Mouse (Mus musculus) CH12.LX (cell line): ENCODE measurements around the gene Gm45623. TPM values are rescaled to one million over a fixed set of nuclear protein-coding genes. Genes with fewer than 3 reads are reported as not detected.

Experiments
- DNase-seq: peaks from one replicate; pipeline ENCODE4 v3.0.0-alpha.2; 2013; ENCODE audit errors: extremely low read depth
- H3K27ac ChIP-seq: 2 replicates; pipeline ENCODE4 v1.5.1; 2012; ENCODE audit warnings: low read depth, mild to moderate bottlenecking, control low read depth, moderate library complexity; ENCODE audit not compliant: insufficient read depth
- H3K27me3 ChIP-seq: replicated peaks from 2 replicates; pipeline ENCODE3; 2012; ENCODE audit warnings: inconsistent platforms
- H3K36me3 ChIP-seq, 2 experiments: replicated peaks in 1 of 2; 2 replicates each; pipeline versions ENCODE3 to v1.6.1; 2012; ENCODE audit warnings: inconsistent platforms in 1 of 2, low read length in 1 of 2, mild to moderate bottlenecking in 1 of 2, mixed read lengths in 1 of 2, moderate library complexity in 1 of 2; ENCODE audit not compliant: control insufficient read depth in 1 of 2, insufficient read depth in 1 of 2
- H3K4me1 ChIP-seq, 2 experiments: 2 replicates each; pipeline ENCODE4 v1.6.1; 2012; ENCODE audit warnings: inconsistent platforms in 1 of 2, moderate library complexity in 1 of 2; ENCODE audit not compliant: insufficient read depth in 2 of 2, control insufficient read depth in 1 of 2
- H3K4me2 ChIP-seq: 2 replicates; pipeline ENCODE4 v1.6.1; 2012; ENCODE audit warnings: low read depth, mild to moderate bottlenecking, control low read depth; ENCODE audit not compliant: poor library complexity, insufficient read depth, severe bottlenecking
- H3K4me3 ChIP-seq, 3 experiments: fragments of 150-350 bp in 1 of 3; sonication (generic) in 1 of 3; replicated peaks in 1 of 3; 2 replicates each; pipeline versions ENCODE3 to v1.5.1; 2011 to 2012; ENCODE audit warnings: low read depth in 2 of 3, low read length in 2 of 3, mild to moderate bottlenecking in 2 of 3, moderate library complexity in 2 of 3, control low read depth in 1 of 3, improper control_type of control experiment in 1 of 3, inconsistent platforms in 1 of 3, mixed read lengths in 1 of 3; ENCODE audit not compliant: poor library complexity in 1 of 3
- H3K79me2 ChIP-seq: replicated peaks from 2 replicates; pipeline ENCODE4 v1.6.1; 2012; ENCODE audit warnings: mild to moderate bottlenecking, moderate library complexity; ENCODE audit not compliant: control insufficient read depth, poor library complexity, insufficient read depth, severe bottlenecking; ENCODE audit errors: extremely low read depth
- H3K9ac ChIP-seq: 2 replicates; pipeline ENCODE4 v1.6.1; 2012; ENCODE audit warnings: low read depth, mild to moderate bottlenecking, control low read depth, moderate library complexity; ENCODE audit not compliant: insufficient read depth
- H3K9me3 ChIP-seq: replicated peaks from 2 replicates; pipeline ENCODE3; 2012; ENCODE audit warnings: low read length, inconsistent platforms, mixed read lengths
- BHLHE40 ChIP-seq: IDR thresholded peaks from 2 replicates; pipeline ENCODE4 v1.6.1; 2011; ENCODE audit warnings: mild to moderate bottlenecking, low read depth, low read length, improper control_type of control experiment
- CHD1 ChIP-seq: IDR thresholded peaks from 2 replicates; pipeline ENCODE4 v1.6.1; 2012; ENCODE audit warnings: low read depth, low read length, improper control_type of control experiment, inconsistent platforms
- CHD2 ChIP-seq: IDR thresholded peaks from 2 replicates; pipeline ENCODE4 v1.6.1; 2011; ENCODE audit warnings: low read length, improper control_type of control experiment
- CTCF ChIP-seq, 2 experiments: IDR thresholded peaks in 1 of 2; conservative IDR thresholded peaks in 1 of 2; 2 replicates each; pipeline ENCODE4 v1.5.1; 2011 to 2012; ENCODE audit warnings: low read depth in 2 of 2, low read length in 2 of 2, improper control_type of control experiment in 1 of 2, inconsistent platforms in 1 of 2, mild to moderate bottlenecking in 1 of 2, moderate library complexity in 1 of 2
- E2F4 ChIP-seq: IDR thresholded peaks from 2 replicates; pipeline ENCODE4 v1.6.1; 2011; ENCODE audit warnings: low read depth, low read length, improper control_type of control experiment; ENCODE audit not compliant: insufficient replicate concordance
- ETS1 ChIP-seq: conservative IDR thresholded peaks from 2 replicates; pipeline ENCODE4 v1.6.1; 2012; ENCODE audit warnings: low read depth, mild to moderate bottlenecking, inconsistent platforms, low read length, improper control_type of control experiment, moderate library complexity
- GABPA ChIP-seq: IDR thresholded peaks from 2 replicates; pipeline ENCODE4 v1.6.1; 2012; ENCODE audit warnings: low read depth, low read length, improper control_type of control experiment, inconsistent platforms; ENCODE audit not compliant: insufficient replicate concordance
- IRF4 ChIP-seq: IDR thresholded peaks from 2 replicates; pipeline ENCODE4 v1.6.1; 2014; ENCODE audit warnings: low read depth, mild to moderate bottlenecking, inconsistent platforms, low read length, improper control_type of control experiment
- MEF2A ChIP-seq: IDR thresholded peaks from 2 replicates; pipeline ENCODE4 v1.6.1; 2014; ENCODE audit warnings: low read depth, mild to moderate bottlenecking, inconsistent platforms, low read length, improper control_type of control experiment, borderline replicate concordance
- MXI1 ChIP-seq: IDR thresholded peaks from 2 replicates; pipeline ENCODE4 v1.6.1; 2011; ENCODE audit warnings: mild to moderate bottlenecking, low read depth, low read length, improper control_type of control experiment
- MYC ChIP-seq: IDR thresholded peaks from 2 replicates; pipeline ENCODE4 v1.6.1; 2011; ENCODE audit warnings: low read depth, mild to moderate bottlenecking, improper control_type of control experiment, low read length
- NELFE ChIP-seq: IDR thresholded peaks from 2 replicates; pipeline ENCODE4 v1.6.1; 2011; ENCODE audit warnings: low read depth, low read length, improper control_type of control experiment
- PAX5 ChIP-seq: IDR thresholded peaks from 2 replicates; pipeline ENCODE4 v1.6.1; 2012; ENCODE audit warnings: low read length, inconsistent platforms, mixed read lengths
- POLR2A ChIP-seq: IDR thresholded peaks from 2 replicates; pipeline ENCODE4 v1.6.1; 2011; ENCODE audit warnings: low read depth, mild to moderate bottlenecking, improper control_type of control experiment, low read length
- POLR2AphosphoS2 ChIP-seq: IDR thresholded peaks from 2 replicates; pipeline ENCODE4 v1.6.1; 2011; ENCODE audit warnings: low read depth, low read length, improper control_type of control experiment
- RAD21 ChIP-seq: IDR thresholded peaks from 2 replicates; pipeline ENCODE4 v1.6.1; 2011; ENCODE audit warnings: low read depth, mild to moderate bottlenecking, low read length, improper control_type of control experiment, moderate library complexity
- RCOR1 ChIP-seq: conservative IDR thresholded peaks from 2 replicates; pipeline ENCODE4 v1.6.1; 2012; ENCODE audit warnings: low read depth, mild to moderate bottlenecking, inconsistent platforms, low read length, improper control_type of control experiment
- SIN3A ChIP-seq: IDR thresholded peaks from 2 replicates; pipeline ENCODE4 v1.6.1; 2012; ENCODE audit warnings: low read length, improper control_type of control experiment, inconsistent platforms
- SMC3 ChIP-seq: IDR thresholded peaks from 2 replicates; pipeline ENCODE4 v1.6.1; 2011; ENCODE audit warnings: low read depth, low read length, improper control_type of control experiment
- TBP ChIP-seq: conservative IDR thresholded peaks from 2 replicates; pipeline ENCODE4 v1.6.1; 2011; ENCODE audit warnings: low read depth, low read length, improper control_type of control experiment
- TCF12 ChIP-seq: IDR thresholded peaks from 2 replicates; pipeline ENCODE4 v1.6.1; 2014; ENCODE audit warnings: low read depth, mild to moderate bottlenecking, inconsistent platforms, low read length, improper control_type of control experiment
- ZKSCAN1 ChIP-seq: IDR thresholded peaks from 2 replicates; pipeline ENCODE4 v1.6.1; 2012; ENCODE audit warnings: low read depth, inconsistent platforms, low read length, improper control_type of control experiment, borderline replicate concordance
- dilution Hi-C: fragments of 300-500 bp; cut with MboI; formaldehyde crosslinking; loops from 2 replicates; pipeline ENCODE4 v1.14.3; 2020; ENCODE audit warnings: low sequenced_read_pairs; ENCODE audit not compliant: extremely low pct_unique_long_range_greater_than_20kb, extremely low pct_ligation_motif_present
- in situ Hi-C: fragments of 300-500 bp; cut with MboI; formaldehyde crosslinking; loops from 3 replicates; pipeline ENCODE4 v1.14.3; 2019; ENCODE audit warnings: low sequenced_read_pairs, low pct_ligation_motif_present, low pct_unique_long_range_greater_than_20kb, mixed read lengths
- polyA plus RNA-seq: library from polyadenylated mRNA; unstranded; fragments of >175 nt; gene quantifications from 2 replicates; pipeline ENCODE4 v1.2.1, GENCODE M21; 2012; ENCODE audit warnings: low read depth; ENCODE audit not compliant: insufficient read length
- total RNA-seq, 2 experiments: library from RNA; depleted of rRNA; stranded (reverse); fragments of 300-350 nt in 1 of 2; fragments of >200 nt in 1 of 2; gene quantifications; 2 replicates each; pipeline ENCODE4 v1.2.3; 2012 to 2014

The Gm45623 gene
- total and polyA plus RNA-seq, 3 experiments, result not detected

DNA sequence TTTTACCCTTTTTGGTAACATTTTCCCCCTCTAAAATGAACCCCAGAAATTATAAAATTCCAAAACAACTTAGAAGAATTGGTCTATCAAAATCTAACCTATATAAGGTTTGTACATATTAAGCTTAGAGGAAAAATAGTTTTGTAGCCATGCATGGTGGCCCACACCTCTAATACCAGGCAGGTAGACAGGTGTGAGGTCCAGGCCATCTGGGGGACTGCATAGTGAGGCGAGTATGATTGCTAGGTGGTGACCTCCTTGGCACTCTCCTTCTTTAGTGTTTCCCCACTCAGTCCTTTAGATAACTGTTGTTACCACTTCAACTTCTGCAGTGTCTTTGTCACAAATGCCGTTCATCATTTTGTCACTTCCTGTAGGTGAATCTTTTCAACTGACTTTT is 49.0 kb downstream of the Gm45623 start:
- Histone ChIP-seq H3K9me3 (no peaks in the 10 kb centered on the region), H3K4me1 (peaks cover 8 to 30% of the 10 kb centered on the region in 2 experiments), H3K27me3 (no peaks in the 10 kb centered on the region), H3K4me2 (peak overlapping the region; percentile 94), H3K4me3 (peak overlapping the region in 1 of 3 experiments; percentile 72), H3K9ac (peak overlapping the region; percentile 96; the same call in 1 of the 2 replicates), H3K79me2 (peaks cover 36% of the 10 kb centered on the region), H3K27ac (no peak overlapping the region), H3K36me3 (peaks cover 5 to 32% of the 10 kb centered on the region in 2 experiments)
- no peak for TF ChIP-seq POLR2A
- TF ChIP-seq MYC, result no peak
- no peak for TF ChIP-seq RAD21
- no peak for TF ChIP-seq E2F4
- TF ChIP-seq ETS1, result no peak
- no peak for TF ChIP-seq CHD1
- TF ChIP-seq RCOR1, result no peak
- no peak for TF ChIP-seq MXI1
- TF ChIP-seq IRF4, result no peak
- TF ChIP-seq GABPA, result no peak
- no peak for TF ChIP-seq ZKSCAN1
- no peak for TF ChIP-seq BHLHE40
- no peak for TF ChIP-seq POLR2AphosphoS2
- TF ChIP-seq TBP, result no peak
- no peak for TF ChIP-seq PAX5
- dilution Hi-C loops (no loop called here), in situ Hi-C loops (no loop called here)
- DNase-seq, result no peak

DNA sequence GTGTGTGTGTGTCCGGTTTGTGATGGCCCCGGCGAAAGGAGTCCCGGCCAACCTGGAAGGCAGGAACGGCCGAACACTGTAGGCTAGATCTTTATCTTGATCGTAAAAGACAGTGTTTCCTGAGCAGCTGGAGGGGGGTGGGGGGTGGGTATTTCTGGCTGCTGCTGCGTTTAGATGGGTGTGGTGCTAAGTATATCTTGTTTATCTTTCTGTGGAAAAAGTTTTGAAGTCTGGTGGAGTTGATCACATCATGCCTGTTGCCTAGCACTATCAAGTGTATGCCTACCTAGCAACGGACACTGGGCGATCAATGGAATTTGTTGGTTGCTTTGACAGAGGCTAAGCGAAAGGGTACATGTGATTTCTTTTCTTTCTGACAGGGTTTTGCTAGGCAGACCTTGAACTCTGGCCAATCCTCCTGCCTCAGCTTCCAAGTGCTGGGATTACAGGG is 49.7 kb downstream of the Gm45623 start:
- peak overlapping the region; percentile 96 for H3K9ac ChIP-seq
- peak overlapping the region; percentile 94 for H3K4me2 ChIP-seq
- no peaks in the 10 kb centered on the region for H3K27me3 ChIP-seq
- H3K4me3 ChIP-seq, result peak overlapping the region; percentile 59 to 72 (median 60)
- H3K4me1 ChIP-seq, result peaks cover 8 to 30% of the 10 kb centered on the region in 2 experiments
- peaks cover 35% of the 10 kb centered on the region for H3K79me2 ChIP-seq
- TF ChIP-seq MXI1, result peak; percentile 71; the same call in 1 of the 2 replicates
- TF ChIP-seq SMC3, result no peak
- no peak for TF ChIP-seq PAX5
- TF ChIP-seq TCF12, result peak; percentile 13; the same call in 1 of the 2 replicates
- peak; percentile 54; the same call in 1 of the 2 replicates for TF ChIP-seq CHD1
- TF ChIP-seq CHD2, result 0 out of 2 replicates have a peak, but pooled peaks have one; percentile 5
- 0 out of 2 replicates have a peak, but pooled peaks have one; percentile 5 for TF ChIP-seq NELFE
- peak; percentile 72 for TF ChIP-seq SIN3A
- TF ChIP-seq MEF2A, result peak; percentile 62; the same call in 1 of the 2 replicates
- TF ChIP-seq CTCF (conservative IDR thresholded peaks at IDR 0.05 in 1 of 2, IDR thresholded peaks at IDR 0.05 in 1 of 2; ENCODE audit: low read depth in 2 of 2, low read length in 2 of 2), result no peak
- 0 out of 2 replicates have a peak, but pooled peaks have one; percentile 3 for TF ChIP-seq BHLHE40
- TF ChIP-seq, all 38 proteins: peak for 8
- Histone ChIP-seq H3K36me3 (peaks cover 0 to 25% of the 10 kb centered on the region in 2 experiments), H3K9me3 (no peaks in the 10 kb centered on the region), H3K27ac (peak overlapping the region; percentile 66)
- dilution Hi-C loops, result no loop called here
- in situ Hi-C loops, result no loop called here
- DNase-seq, result peak; percentile 33
